Comparison of ENCODE assay signal across 31 mouse cellular contexts in genomic region chr8:11892756-11893155, GRCm38 (mm10). TPM values are rescaled to one million over a fixed set of nuclear protein-coding genes. Genes with fewer than 3 reads are reported as not detected.
DNase-seq lines count a peak whose midpoint lies in the region; ATAC-seq and TF ChIP-seq lines count a peak whose summit lies in the region.
"Had no signal": no experiment of that assay in that cellular context is flagged by ENCODE, and none has a peak within 500 bp of the region (broad histone marks: within the 10 kb centered on the region; RNA-seq: fewer than 3 reads in every experiment).

No protein-coding gene starts in this region.

- WGBS in heart, adult 2 months, result 58% methylated on average over 2 of the region's 2 CpGs
- WGBS in heart, embryonic 11.5 days (ENCODE audit: insufficient replicate concordance), result 74% methylated on average over 2 of the region's 2 CpGs
- WGBS in heart, embryonic 16.5 days, result 51% methylated on average over 2 of the region's 2 CpGs
- WGBS in heart, embryonic 10.5 days, result 74% methylated on average over 2 of the region's 2 CpGs

- H3K27me3 ChIP-seq in heart, adult 2 months (ENCODE audit: control insufficient read depth, insufficient read depth, low read length), result no peaks in the 10 kb centered on the region
- no peaks in the 10 kb centered on the region for H3K27me3 ChIP-seq in heart, embryonic 11.5 days (ENCODE audit: control insufficient read depth, insufficient read depth, low read length)
- H3K27me3 ChIP-seq in heart, embryonic 16.5 days (ENCODE audit: control insufficient read depth, insufficient read depth, low read length), result no peaks in the 10 kb centered on the region
- H3K27me3 ChIP-seq in heart, embryonic 10.5 days (ENCODE audit: insufficient read depth, poor library complexity, severe bottlenecking), result no peaks in the 10 kb centered on the region; the same call in 1 of the 2 replicates
- H3K27me3 ChIP-seq: heart, embryonic 15.5 days; intestine, embryonic 15.5 days had no signal

- TF ChIP-seq CTCF in heart, adult 2 months (IDR thresholded peaks at IDR 0.05), result no peak

- TF ChIP-seq EP300 in heart, adult 2 months (IDR thresholded peaks at IDR 0.05; ENCODE audit: insufficient read depth, low read depth, low read length), result no peak

- no peaks in the 10 kb centered on the region for H3K79me2 ChIP-seq in heart, adult 2 months (replicated peaks; ENCODE audit: control insufficient read depth, insufficient read depth, low read length)

- no peak overlapping the region for H3K9ac ChIP-seq in heart, adult 2 months (ENCODE audit: low read depth, low read length)
- no peak overlapping the region for H3K9ac ChIP-seq in heart, embryonic 11.5 days (ENCODE audit: low read depth, low read length)
- H3K9ac ChIP-seq in heart, embryonic 16.5 days (ENCODE audit: low read length), result no peak overlapping the region
- H3K9ac ChIP-seq: forebrain, embryonic 13.5 days; heart, embryonic 15.5 days; hindbrain, embryonic 12.5 days; intestine, embryonic 15.5 days had no signal

- H3K4me1 ChIP-seq in heart, adult 2 months (ENCODE audit: control insufficient read depth, insufficient read depth, low read length), result 0 out of 2 replicates have a peak, but pooled peaks cover 2% of the 10 kb centered on the region
- H3K4me1 ChIP-seq in heart, embryonic 11.5 days (ENCODE audit: control insufficient read depth, insufficient read depth, low read length), result no peaks in the 10 kb centered on the region
- no peaks in the 10 kb centered on the region for H3K4me1 ChIP-seq in heart, embryonic 16.5 days (ENCODE audit: control insufficient read depth, insufficient read depth, low read length)
- no peaks in the 10 kb centered on the region for H3K4me1 ChIP-seq in heart, embryonic 10.5 days
- H3K4me1 ChIP-seq: heart, embryonic 15.5 days; intestine, embryonic 15.5 days had no signal

- peak in 1 of 2 experiments; percentile 57 for DNase-seq in heart, adult 2 months
- no peak for DNase-seq in heart, embryonic 10.5 days (ENCODE audit: low spot score)
- peak; percentile 25 for DNase-seq in ZHBTc4 (ENCODE audit: low read depth, low spot score)
- peak; percentile 8 to 45 for DNase-seq in heart, postnatal 10 days
- DNase-seq: adrenal gland, adult 8-10 months; adrenal gland, postnatal 36 days; cerebellum, adult 18-20 months; cerebellum, adult 9-10 months; cerebellum, postnatal 14 days; gastrocnemius, postnatal 10 days; gastrocnemius, postnatal 36 days; kidney, adult 11 months; kidney, adult 8-10 months had no signal

- no peaks in the 10 kb centered on the region for H3K9me3 ChIP-seq in heart, embryonic 11.5 days (replicated peaks; ENCODE audit: control insufficient read depth, low read length)
- H3K9me3 ChIP-seq in heart, embryonic 16.5 days (replicated peaks; ENCODE audit: control insufficient read depth, low read length), result no peaks in the 10 kb centered on the region
- no peaks in the 10 kb centered on the region for H3K9me3 ChIP-seq in heart, embryonic 10.5 days
- H3K9me3 ChIP-seq: forebrain, embryonic 10.5 days; forebrain, embryonic 13.5 days; heart, embryonic 15.5 days; hindbrain, embryonic 12.5 days; intestine, embryonic 15.5 days had no signal

- TF ChIP-seq POLR2A in heart, adult 2 months (IDR thresholded peaks at IDR 0.05; ENCODE audit: insufficient read depth, low read depth, low read length), result no peak

- no peaks in the 10 kb centered on the region for H3K36me3 ChIP-seq in heart, adult 2 months (ENCODE audit: control insufficient read depth, insufficient read depth, low read length)
- H3K36me3 ChIP-seq in heart, embryonic 11.5 days (ENCODE audit: control insufficient read depth, insufficient read depth, low read length), result no peaks in the 10 kb centered on the region
- no peaks in the 10 kb centered on the region for H3K36me3 ChIP-seq in heart, embryonic 16.5 days (ENCODE audit: control insufficient read depth, insufficient read depth)
- no peaks in the 10 kb centered on the region for H3K36me3 ChIP-seq in heart, embryonic 10.5 days
- H3K36me3 ChIP-seq: forebrain, embryonic 10.5 days; heart, embryonic 15.5 days; hindbrain, embryonic 12.5 days; intestine, embryonic 15.5 days had no signal

- peak overlapping the region; percentile 55 for H3K27ac ChIP-seq in heart, adult 2 months
- no peak overlapping the region for H3K27ac ChIP-seq in heart, embryonic 11.5 days (ENCODE audit: low read depth, low read length)
- 0 out of 2 replicates have a peak overlapping the region, but pooled peaks have one; percentile 5 for H3K27ac ChIP-seq in heart, embryonic 16.5 days (ENCODE audit: low read length)
- no peak overlapping the region for H3K27ac ChIP-seq in heart, embryonic 10.5 days
- H3K27ac ChIP-seq: forebrain, embryonic 10.5 days; forebrain, embryonic 13.5 days; heart, embryonic 15.5 days; hindbrain, embryonic 12.5 days; intestine, embryonic 15.5 days had no signal

- ATAC-seq in heart, embryonic 11.5 days (replicated peaks; ENCODE audit: insufficient number of reproducible peaks, low FRiP score, low TSS enrichment), result no peak
- ATAC-seq in heart, embryonic 16.5 days (replicated peaks; ENCODE audit: extremely low read depth, insufficient read depth, low FRiP score), result no peak
- ATAC-seq: activated CD4-positive, CD25-positive, alpha-beta regulatory T cell, adult 4 months; CD4-positive, CD25-positive, alpha-beta regulatory T cell, adult 4 months; forebrain, embryonic 13.5 days; forebrain, embryonic 16.5 days; hindbrain, embryonic 16.5 days; intestine, embryonic 15.5 days had no signal

- H3K4me3 ChIP-seq in heart, adult 2 months, result no peak overlapping the region
- H3K4me3 ChIP-seq in heart, embryonic 11.5 days (ENCODE audit: low read depth, low read length), result no peak overlapping the region
- H3K4me3 ChIP-seq in heart, embryonic 16.5 days (ENCODE audit: low read length), result no peak overlapping the region
- H3K4me3 ChIP-seq in heart, embryonic 10.5 days, result no peak overlapping the region
- H3K4me3 ChIP-seq: forebrain, embryonic 10.5 days; forebrain, embryonic 13.5 days; heart, embryonic 15.5 days; hindbrain, embryonic 12.5 days; intestine, embryonic 15.5 days had no signal

- intact Hi-C loops in heart, adult 2 months (cut with DNase I), result loop anchor here (5.0 kb wide), 1 partner anchor 70 kb away; no protein-coding TSS in a partner anchor
- intact Hi-C loops in heart, postnatal 10 days (cut with DNase I), result no loop called here

- H3K4me2 ChIP-seq in heart, embryonic 11.5 days, result no peak overlapping the region
- H3K4me2 ChIP-seq in heart, embryonic 16.5 days (ENCODE audit: low read depth, low read length), result no peak overlapping the region
- H3K4me2 ChIP-seq: forebrain, embryonic 13.5 days; heart, embryonic 15.5 days; hindbrain, embryonic 12.5 days; intestine, embryonic 15.5 days had no signal

RNA-seq across cellular contexts. Expression of gene Tex29, which starts 52.5 kb away (rescaled TPM):
- total RNA-seq in heart, adult 2 months (2021), result not detected
- polyA plus RNA-seq in heart, adult 2 months (2012; rRNA removed), result 0.38 TPM in 1 of 2 replicates, not detected in the other
- polyA plus RNA-seq in heart, embryonic 11.5 days (2014; fragmentation: Nextera tagmentation; extraction: Ambion mirVana), result 0.63 TPM in 1 of 2 replicates, not detected in the other
- polyA plus RNA-seq in heart, embryonic 16.5 days (2015; fragmentation: Nextera tagmentation; extraction: Ambion mirVana), result not detected in 2 replicates
- polyA plus RNA-seq in heart, embryonic 10.5 days (2016; fragmentation: Nextera tagmentation; extraction: Ambion mirVana), result not detected in 2 replicates
- total RNA-seq in heart, postnatal 10 days (2021), result not detected
- total RNA-seq: adrenal gland, postnatal 36 days; gastrocnemius, adult 18-20 months; gastrocnemius, postnatal 10 days; gastrocnemius, postnatal 36 days; granulocyte monocyte progenitor cell, adult 5-6 weeks; hematopoietic stem cell, adult 5-6 weeks; MEL had no signal
- polyA plus RNA-seq: activated CD4-positive, CD25-positive, alpha-beta regulatory T cell, adult 4 months; C2C12; CD4-positive, CD25-positive, alpha-beta regulatory T cell, adult 4 months; embryonic facial prominence, embryonic 11.5 days; embryonic facial prominence, embryonic 14.5 days; forebrain, embryonic 10.5 days; intestine, embryonic 15.5 days had no signal

Comparison
In these comparisons a context has a peak if more than half of its experiments do, and no peak if none do; other contexts are left out.
1. H3K27ac ChIP-seq: peak in heart, adult 2 months (single experiment) and heart, embryonic 16.5 days (single experiment); none in heart, embryonic 11.5 days (single experiment) and heart, embryonic 10.5 days (single experiment).